Mouse (Mus musculus) B cell, adult 2 months (primary cell): ENCODE data around the gene Olfr316.
"Not testable (repeated sequence)": the region's sequence is repeated elsewhere in the genome, so short reads cannot be mapped to it uniquely, and the experiment has no call there.

Experiments used
- DNase-seq, 2 experiments: peaks; one replicate each; pipeline ENCODE4 v3.0.0; 2022

Olfr316 gene

GRCm38 (mm10) chr11:58752434-58752833 lies at the start of gene Olfr316:
Gene Olfr316 (plus strand): TSS chr11:58752734.
- DNase-seq = no peak

GRCm38 (mm10) chr11:58709086-58709485 lies 43.4 kb upstream of the Olfr316 start:
- no peak for DNase-seq

- not testable (repeated sequence) for DNase-seq
Measured at GRCm38 (mm10) chr11:58717723-58718122, 34.8 kb upstream of the Olfr316 start.

- no peak for DNase-seq
Measured at GRCm38 (mm10) chr11:58719701-58720100, 32.8 kb upstream of the Olfr316 start.

GRCm38 (mm10) chr11:58723914-58724313 lies 28.6 kb upstream of the Olfr316 start, which contains the start of gene Olfr318:
Gene Olfr318 (minus strand): TSS chr11:58724014.
- DNase-seq = no peak

- DNase-seq = not testable (repeated sequence)
Measured at GRCm38 (mm10) chr11:58727896-58728650, 24.5 kb upstream of the Olfr316 start.

- DNase-seq = no peak
Measured at GRCm38 (mm10) chr11:58733372-58733771, 19.2 kb upstream of the Olfr316 start.

GRCm38 (mm10) chr11:58738792-58739262 lies 13.7 kb upstream of the Olfr316 start, which contains the start of gene Olfr317:
Gene Olfr317 (minus strand): TSS chr11:58739212.
- DNase-seq = no peak

GRCm38 (mm10) chr11:58751096-58751495 lies 1.4 kb upstream of the Olfr316 start:
- DNase-seq = not testable (repeated sequence)

GRCm38 (mm10) chr11:58772888-58773287 lies 20.4 kb downstream of the Olfr316 start, which contains the start of gene Olfr315:
Gene Olfr315 (plus strand): TSS chr11:58773188.
- DNase-seq = no peak

- no peak for DNase-seq
Measured at GRCm38 (mm10) chr11:58782480-58783089, 30.1 kb downstream of the Olfr316 start, which contains the start of gene Olfr314. Gene Olfr314 (plus strand): TSS chr11:58782952.

GRCm38 (mm10) chr11:58784182-58784581 lies 31.6 kb downstream of the Olfr316 start:
- no peak for DNase-seq

- peak; percentile 17 to 22 for DNase-seq
Measured at GRCm38 (mm10) chr11:58787651-58788050, 35.1 kb downstream of the Olfr316 start.

GRCm38 (mm10) chr11:58788346-58788745 lies 35.8 kb downstream of the Olfr316 start:
- peak; percentile 46 to 49 for DNase-seq

- peak; percentile 35 to 50 for DNase-seq
Measured at GRCm38 (mm10) chr11:58789532-58789931, 37.0 kb downstream of the Olfr316 start.

- DNase-seq = peak; percentile 44 to 48
Measured at GRCm38 (mm10) chr11:58790053-58790452, 37.5 kb downstream of the Olfr316 start.

GRCm38 (mm10) chr11:58790646-58791045 lies 38.1 kb downstream of the Olfr316 start:
- DNase-seq = no peak

- peak; percentile 34 to 46 for DNase-seq
Measured at GRCm38 (mm10) chr11:58795856-58796255, 43.3 kb downstream of the Olfr316 start.

- DNase-seq = no peak
Measured at GRCm38 (mm10) chr11:58796850-58797249, 44.3 kb downstream of the Olfr316 start.

GRCm38 (mm10) chr11:58799747-58800146 lies 47.2 kb downstream of the Olfr316 start:
- no peak for DNase-seq

- DNase-seq = no peak
Measured at GRCm38 (mm10) chr11:58801558-58802228, 49.2 kb downstream of the Olfr316 start, which contains the start of gene Fam183b. Gene Fam183b (minus strand): TSS chr11:58801960.

GRCm38 (mm10) chr11:58803871-58804270 lies 51.3 kb downstream of the Olfr316 start:
- no peak for DNase-seq

- no peak for DNase-seq
Measured at GRCm38 (mm10) chr11:58804393-58804792, 51.9 kb downstream of the Olfr316 start.
